Mouse (Mus musculus): ENCODE measurements around the gene Glrx5.

GRCm38 (mm10) chr12:105075496-105075895, 43.0 kb downstream of the Glrx5 start:
- no peak for TF ChIP-seq CTCF (IDR thresholded peaks at IDR 0.05; ENCODE audit: control insufficient read depth, insufficient read depth, insufficient replicate concordance, low read depth, low read length)
- TF ChIP-seq POLR2A (IDR thresholded peaks at IDR 0.05; ENCODE audit: control insufficient read depth, low read depth, low read length) = no peak

Data from testis, adult 2 months (tissue).